Mouse (Mus musculus): ENCODE results near the gene Plpp7.
A peak's percentile ranks its signal among the peaks of the same experiment; 100 is the strongest.

Gene Plpp7

DNA sequence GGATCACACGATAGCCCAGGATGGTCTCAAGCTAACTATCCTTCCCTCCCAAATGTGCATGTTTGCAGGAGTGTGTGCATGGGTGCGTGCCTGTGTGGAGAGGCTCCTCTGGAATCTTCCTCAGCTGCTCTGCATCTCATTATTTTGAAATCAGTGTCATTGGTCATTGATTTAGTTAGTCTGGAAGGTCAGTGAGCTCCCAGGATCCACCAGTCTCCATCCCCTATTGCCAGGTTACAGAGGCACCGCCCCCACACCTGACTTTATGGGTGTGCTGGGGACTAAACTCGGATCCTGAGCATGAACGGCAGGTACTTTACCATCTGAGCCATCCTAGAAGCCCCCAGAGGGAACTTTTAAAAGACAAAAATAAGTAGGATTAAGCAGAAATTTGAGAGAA lies 7.6 kb downstream of the Plpp7 start:
- DNase-seq (ENCODE audit: inconsistent ontology term), result no peak

DNA sequence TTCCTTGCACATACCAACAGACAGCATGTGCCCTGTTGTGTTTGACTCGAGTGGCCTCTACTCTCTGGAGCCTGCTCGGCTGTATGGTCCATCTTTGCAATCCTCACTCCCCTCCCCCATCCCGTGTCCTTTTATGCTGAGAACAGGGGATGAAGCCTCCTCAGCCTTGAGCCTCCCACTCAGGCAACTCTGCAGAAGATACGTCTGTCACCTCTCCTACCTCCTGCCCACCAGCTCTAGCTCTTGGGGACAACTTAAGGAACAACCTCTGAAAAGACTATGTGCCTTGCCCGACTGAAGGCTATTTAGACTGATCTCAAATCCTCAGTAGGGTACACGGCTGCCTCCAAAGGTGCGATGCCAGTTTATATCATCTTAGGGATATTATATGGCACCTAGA lies 8.2 kb downstream of the Plpp7 start:
- no peak for DNase-seq (ENCODE audit: inconsistent ontology term)

DNA sequence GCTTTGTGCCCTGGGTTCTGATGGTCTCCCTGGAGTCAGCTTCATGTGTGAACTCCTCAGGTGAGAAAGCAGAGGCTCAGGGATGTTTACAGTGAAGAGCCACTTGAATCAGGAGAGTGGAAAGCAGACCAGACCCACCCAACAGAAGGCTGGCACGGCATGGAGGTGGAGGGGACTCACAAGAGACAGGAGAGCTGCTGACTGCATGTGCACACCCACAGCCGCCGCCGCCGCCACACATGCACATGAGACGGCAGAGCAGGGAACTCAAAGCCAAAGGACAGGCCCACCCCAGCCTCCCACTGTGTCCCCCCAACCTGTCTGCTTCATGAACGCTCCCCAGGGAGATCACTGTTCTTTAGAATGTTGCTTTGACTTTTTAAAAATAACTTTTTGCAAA lies 8.8 kb downstream of the Plpp7 start:
- DNase-seq (ENCODE audit: inconsistent ontology term), result no peak

DNA sequence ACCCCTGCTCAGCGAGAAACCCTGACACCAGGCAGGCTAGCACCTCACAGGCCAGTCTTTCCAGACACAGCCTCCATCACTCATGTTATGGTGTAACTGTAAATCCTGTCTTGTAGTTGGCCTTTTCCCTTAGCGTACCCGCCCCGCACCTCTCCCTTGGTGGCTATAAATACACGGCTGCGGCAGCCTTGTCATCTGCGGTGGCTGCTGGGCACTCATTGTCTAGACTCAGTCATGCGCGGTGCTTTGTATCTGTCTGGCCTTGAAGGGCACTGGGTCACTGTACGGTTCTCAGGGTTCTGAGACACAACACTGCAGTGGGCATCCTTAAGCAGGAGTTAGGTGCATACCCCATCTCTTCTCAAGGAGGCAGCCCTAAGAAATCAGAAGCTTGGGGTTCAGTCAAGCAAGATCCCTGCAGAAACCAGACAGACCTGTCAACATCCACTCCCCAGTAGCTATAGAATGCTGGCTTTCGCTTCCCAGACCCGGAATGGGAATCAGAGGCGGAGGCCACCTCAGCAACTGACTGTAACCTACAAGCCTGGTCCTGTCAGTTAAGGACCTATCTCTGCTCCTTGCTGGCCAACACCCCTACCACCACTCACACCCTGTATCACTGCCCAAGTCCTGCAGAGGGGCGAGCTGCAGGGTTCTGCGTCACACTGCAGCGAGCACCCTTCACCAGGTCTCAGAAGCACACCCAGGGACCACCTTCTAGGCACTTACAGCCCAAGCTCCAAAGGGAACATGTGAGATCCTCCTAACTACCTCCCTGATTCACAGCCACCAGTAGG lies 10.0 kb downstream of the Plpp7 start:
- peak; percentile 79 for DNase-seq (ENCODE audit: inconsistent ontology term)

DNA sequence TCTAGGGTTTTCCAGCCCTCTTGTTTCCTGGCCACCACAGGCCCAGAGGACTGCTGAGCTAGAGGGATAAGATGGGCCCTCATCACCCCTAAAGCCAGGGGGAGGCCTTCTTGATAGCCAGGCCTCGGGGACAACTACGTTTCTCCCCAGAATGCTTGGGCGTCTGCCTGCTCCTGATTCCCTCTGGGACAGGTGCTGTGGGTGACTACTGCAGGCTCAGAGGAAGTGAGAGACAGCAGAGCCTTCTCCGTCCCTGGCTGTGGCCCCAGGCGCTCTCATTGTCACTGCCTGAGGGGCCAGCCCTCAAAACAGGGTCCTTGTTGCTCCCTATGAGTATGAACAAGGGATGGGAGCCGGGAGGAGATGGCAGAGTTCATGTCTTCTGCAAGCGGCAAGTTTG lies 10.6 kb downstream of the Plpp7 start:
- DNase-seq (ENCODE audit: inconsistent ontology term), result no peak

DNA sequence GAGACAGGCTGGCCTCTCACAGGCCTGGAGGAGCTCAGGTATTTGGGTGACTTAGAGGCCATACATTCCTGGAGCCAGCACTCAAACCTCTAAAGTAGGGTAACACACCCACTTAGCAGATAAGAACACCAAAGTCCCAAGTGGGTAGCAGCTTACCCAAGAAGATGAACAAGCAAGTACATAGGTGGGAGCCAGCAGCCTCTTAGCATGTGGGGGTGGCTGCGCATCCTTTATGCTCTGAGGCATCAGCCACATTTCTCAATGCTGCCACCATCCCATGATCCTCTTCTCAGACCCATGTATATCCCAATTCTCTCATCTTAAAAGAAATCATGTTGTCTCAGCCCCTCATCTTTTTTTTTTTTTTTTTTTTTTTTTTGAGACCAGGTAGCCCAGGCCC lies 15.9 kb downstream of the Plpp7 start:
- no peak for DNase-seq (ENCODE audit: inconsistent ontology term)

DNA sequence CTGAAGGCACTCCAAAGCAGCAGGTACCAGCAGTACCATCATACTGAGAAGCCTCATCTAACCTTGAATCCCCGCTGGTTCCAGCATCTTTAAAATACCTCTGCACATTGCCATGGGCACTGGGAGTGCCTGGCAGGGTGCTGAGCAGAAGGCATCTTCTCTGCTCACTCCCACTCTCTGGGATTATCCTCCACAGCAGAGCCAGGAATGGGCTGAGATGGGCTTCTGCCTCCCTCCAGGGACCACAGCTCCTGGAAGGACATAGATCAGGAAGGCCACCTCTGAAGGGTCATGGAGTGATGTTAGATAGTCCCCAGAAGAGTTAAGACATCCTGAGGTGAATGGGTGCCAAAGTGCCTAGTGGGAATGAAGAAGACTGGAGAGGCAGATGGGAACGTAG lies 17.2 kb downstream of the Plpp7 start:
- no peak for DNase-seq (ENCODE audit: inconsistent ontology term)

DNA sequence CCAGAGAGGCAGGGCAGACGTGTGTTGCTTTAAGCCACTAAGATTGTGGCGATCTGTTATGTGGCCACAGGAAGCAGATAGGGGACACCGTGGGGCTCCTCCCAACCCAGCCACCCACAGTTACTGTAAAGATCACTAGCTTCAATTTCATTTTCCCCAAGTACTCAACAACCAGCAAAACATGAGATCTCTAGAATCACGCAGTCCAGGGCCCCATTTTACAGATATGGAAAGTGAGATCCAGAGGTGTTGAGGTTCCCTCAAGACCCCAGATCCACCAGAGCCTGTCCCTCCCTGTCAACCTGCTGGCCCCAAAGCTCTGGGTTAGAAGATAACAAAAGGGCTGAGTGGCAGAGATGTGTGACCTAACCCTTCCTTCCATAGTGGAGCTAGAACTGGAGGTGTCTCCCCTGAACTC lies 20.5 kb downstream of the Plpp7 start:
- no peak for DNase-seq (ENCODE audit: inconsistent ontology term)

DNA sequence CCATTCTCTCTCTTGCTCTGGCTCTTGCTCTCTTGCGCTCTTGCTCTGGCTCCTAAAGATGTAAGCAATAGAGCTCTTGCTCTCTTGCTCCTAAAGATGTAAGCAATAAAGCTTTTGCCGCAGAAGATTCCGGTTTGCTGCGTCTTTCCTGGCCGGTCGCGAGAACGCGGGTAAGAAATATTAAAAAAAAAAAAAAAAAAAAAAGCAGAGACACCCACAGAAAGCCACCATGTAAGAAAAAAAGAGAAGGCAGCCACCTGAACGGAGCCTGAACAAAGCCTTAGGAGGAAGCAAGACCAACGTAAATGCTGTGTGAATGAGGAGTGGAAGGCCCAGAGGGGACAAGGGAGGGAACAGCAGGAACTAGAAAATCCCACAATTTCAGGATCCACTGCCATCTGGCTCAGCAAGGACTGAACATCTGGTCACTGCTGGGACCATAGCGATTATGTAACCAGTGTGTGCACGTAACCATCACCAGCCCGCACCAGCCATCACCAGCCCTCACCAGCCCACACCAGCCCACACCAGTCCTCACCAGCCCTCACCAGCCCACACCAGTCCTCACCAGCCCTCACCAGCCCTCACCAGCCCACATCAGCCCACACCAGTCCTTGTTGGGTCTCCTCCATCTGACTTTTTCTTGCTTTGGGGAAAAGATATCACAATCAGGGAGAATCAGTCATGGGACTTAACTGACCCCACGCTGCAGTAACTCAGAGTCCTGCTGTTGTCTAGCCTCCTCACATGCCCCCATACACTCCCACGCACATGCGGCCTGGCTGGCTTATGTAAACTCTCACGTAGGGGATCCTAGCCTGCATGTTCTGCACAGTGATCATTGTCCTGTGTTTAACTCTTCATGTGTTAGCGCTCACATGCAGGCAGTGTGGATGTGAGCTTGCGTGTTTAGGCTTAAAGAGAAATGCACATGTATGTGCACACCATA lies 24.7 kb downstream of the Plpp7 start:
- no peak for DNase-seq (ENCODE audit: inconsistent ontology term)

DNA sequence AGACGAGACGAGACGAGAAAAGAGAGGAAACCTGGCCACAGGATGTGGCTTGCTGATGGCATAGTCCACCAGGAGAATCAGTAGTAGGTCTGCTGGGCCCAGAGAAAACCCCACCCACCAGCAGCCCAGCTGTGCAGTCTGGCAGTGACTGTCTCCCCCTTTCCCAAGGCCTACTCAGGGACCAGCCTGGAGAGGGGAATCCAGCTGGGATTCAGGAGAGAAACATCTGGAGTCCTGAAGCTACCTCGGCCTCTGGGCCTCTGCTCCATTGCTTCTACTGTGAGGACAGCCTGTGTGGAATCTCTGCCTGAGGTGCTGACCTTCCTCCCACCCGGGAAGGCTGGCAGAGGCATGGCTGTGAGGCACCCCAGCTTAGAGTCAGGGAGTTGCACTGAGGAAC lies 25.8 kb downstream of the Plpp7 start:
- DNase-seq (ENCODE audit: inconsistent ontology term), result no peak

DNA sequence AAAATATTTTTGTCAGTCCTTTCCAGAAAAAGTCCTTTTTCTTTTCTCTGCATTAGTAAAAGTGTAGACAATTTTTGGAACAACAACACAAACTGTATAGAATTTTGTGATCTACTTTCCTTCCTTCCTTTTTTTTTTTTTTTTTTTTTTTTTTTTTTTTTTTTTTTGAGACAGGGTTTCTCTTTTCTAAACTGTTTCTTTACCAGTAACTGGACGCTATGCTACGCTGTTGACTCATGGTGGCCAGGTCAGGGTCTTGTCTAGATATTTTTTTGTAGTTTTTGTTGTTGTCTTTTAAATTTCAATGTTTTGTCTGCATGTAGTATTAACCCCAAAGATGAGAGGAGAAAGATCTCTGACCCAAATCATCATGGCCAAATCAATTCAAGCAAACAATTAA lies 26.5 kb downstream of the Plpp7 start:
- DNase-seq (ENCODE audit: inconsistent ontology term), result no peak

DNA sequence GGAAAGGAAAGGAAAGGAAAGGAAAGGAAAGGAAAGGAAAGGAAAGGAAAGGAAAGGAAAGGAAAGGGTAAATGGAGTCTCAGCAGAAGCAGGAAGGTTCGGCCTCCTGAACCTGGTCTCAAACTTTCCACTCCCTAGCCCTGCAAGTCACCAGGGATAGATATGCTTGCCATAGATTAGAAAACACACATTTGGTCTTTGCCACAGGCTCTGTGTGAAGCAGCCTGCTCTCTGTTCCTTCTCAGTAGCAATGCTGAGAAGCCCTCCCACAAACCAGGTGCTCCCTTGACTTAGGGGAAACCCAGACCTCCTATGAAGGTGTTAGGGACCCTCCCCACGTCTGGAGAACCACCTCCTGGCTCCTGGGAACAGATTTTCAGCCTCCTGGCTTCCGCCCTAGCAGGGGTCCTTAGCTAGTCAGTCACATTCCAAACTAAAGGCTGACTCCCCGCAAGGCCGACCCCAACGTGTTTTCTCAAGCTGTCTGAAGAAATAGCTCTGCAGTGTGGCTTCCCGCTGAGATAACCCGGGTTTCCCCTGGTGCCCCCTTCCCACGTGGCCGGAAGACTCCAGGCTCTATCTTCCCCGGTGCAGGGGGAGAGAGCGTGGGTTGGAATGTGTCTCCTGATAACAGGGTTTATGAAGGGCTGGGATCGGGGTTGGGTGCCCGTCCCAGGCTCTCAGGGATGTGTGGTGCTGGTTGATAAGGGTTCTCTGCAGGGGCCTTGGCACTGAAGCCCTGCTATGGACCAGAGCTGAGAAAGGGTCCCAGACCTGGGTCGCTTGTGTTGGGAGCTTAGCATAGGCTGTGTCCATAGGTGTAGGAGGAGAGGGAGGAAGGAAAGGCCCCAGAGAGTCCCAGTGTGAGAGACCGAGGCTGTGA lies 32.6 kb downstream of the Plpp7 start:
- no peak for DNase-seq (ENCODE audit: inconsistent ontology term)

DNA sequence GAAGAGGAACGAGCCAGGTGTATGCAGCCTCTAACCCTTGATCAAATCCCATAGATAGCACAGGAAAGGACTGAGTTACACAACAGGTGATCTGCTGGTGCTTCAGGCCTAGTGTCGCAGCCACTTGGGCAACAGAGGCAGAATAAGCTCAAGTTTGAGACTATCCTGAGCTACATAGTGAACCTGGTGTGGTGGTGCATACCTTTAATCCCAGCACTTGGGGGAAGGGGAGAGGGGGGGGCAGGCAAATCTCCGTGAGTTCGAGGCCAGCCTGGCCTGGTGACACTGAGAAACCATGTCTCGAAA lies 33.2 kb downstream of the Plpp7 start:
- DNase-seq (ENCODE audit: inconsistent ontology term), result no peak

DNA sequence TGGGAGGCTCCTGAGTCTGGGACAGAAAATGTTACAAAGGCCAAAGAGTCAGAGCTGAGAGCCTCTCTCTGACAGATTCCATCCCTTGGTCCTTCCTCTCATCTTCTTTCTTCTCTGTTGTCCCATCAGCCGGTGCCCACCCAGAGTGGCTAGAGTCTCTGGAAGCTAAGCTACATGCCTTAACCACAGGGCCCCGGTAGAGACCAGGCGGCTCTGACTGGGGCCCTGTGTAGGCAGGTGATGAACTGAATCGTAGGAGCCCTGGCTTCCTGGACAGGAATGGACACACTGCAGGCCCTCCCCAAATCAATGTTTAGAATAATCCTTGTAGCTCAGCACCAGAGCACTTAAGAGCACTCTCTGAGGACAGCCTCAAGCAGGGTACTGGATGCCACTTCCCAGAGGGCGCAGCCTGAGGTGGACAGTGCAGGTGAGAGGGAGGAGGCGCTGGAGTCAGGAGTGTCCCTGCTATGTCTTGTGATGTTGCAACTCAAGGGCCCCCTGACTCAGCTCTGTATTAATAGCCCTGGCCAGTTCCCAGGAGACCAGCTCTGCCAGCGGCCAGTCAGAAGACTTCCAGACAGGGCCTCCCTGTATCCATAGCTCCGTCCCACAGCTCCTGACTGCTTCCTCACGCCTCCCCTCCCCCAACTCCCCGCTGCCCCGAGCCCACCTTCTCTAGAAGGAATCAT lies 34.2 kb downstream of the Plpp7 start:
- DNase-seq (ENCODE audit: inconsistent ontology term), result no peak

DNA sequence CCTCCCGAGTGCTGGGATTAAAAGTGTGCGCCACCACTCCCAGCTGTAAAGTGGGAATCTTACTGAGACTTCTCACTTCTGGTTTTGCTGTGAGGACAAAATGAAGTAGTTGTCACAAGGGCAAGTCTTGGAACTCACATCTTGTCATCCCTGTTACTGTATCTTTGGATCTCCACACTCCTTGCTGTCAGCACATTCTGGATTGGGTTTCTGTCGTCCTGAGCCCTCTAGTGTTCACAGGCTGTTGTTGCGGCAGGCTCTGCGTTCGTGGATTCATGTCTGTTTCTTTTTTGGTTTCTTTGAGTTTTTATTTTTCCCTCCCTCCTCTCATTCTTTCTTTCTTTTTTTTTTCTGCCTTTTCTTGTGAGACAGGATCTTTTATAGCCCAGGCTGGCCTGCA lies 35.1 kb downstream of the Plpp7 start:
- no peak for DNase-seq (ENCODE audit: inconsistent ontology term)

DNA sequence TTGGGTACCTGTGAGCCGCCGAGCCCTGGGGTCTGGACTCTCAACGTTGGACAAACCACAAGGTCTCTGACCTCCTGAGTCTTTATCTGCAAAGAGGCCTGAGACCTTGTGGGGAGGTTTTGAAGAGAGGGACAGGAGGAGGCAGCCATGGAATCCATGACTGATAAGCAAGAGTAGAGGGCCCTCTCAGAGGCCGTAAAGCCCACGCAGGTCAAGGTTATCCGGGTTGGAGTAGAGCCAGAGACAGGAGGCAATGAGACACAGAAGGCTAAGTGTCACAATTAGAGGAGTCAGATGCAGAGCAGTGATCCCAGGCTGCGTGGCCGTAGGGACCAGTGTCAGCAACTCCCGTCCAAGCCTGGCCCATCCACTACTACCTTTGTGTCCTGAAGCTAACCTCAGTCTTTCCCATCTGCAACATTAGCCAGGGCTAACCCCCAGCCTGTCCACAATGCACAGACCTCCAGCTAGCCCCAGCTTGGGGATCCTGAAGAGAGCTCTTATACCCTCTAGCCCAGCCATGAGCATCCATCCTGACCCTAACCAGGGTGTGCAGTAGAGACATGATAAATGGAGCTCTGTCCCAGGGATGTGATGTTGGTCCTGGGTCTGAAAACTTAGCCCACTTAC lies 36.0 kb downstream of the Plpp7 start:
- DNase-seq (ENCODE audit: inconsistent ontology term), result no peak

DNA sequence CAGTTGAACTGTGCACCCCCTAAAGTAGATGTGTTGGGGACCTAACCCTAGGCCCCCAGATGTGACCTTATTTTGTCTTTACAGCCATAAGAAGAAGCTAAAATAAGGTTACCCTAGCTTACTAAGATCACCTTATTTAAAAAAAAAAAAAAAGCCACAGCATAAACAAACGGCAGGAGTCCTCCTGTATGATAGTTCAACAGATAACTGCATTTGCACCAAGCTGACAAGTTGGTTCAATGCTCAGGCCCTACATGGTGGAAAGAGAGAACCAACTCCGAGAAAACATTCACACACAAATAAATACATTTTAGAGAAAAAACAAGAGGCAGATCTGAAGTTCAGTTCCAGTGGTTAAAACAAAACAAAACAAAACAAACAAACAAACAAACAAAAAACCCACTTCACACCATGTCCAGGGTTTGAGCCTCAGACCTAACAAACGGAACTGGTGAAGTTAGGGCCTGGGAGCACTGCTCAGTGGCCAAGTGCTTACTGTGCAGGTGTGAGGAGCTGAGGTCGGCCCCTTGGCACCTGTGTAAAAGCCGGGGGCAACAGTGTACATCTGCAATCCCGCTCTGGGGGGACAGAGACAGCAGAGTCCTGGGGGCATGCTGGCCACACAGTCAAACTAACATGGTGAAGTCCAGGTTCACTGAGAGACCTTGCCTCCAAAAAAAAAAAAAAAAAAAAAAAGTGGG lies 36.7 kb downstream of the Plpp7 start:
- no peak for DNase-seq (ENCODE audit: inconsistent ontology term)

DNA sequence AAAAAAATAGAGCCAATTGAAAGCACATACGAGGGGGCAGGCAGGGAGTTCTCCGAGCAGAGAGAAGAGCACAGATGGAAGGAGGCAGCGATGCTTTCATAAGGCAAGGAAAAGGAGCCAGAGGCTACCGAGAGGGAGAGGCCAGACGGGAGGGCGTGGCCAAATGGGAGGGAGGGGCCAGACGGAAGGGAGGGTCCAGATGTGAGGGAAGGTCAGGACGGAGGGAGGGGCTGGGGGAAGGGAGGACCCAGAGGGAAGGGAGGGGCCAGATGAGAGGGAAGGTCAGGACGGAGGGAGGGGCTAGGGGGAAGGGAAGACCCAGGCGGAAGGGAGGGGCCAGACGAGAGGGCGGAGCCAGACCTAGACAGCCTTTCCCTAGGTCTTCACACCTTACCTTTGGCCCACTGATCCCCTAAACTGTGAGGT lies 37.3 kb downstream of the Plpp7 start:
- peak; percentile 72 for DNase-seq (ENCODE audit: inconsistent ontology term)

DNA sequence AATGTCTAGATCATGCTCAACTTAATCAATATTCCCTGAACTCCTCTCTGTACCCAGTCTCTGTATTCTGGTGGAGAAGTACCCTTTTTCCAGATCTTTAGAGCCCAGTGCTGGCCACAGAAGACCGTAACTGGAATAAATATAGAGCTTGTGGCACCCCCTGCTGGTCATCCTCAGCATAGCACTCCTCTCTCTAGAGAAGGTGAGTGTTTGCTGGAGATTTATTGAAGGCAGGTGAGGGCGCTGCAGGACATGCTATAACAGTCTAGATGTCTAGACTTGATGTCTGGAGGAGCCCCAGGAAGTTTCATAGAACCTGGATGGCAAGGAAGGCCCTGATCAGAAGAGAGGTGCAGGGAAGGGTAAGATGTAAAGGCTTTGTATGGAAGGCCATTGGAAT lies 38.7 kb downstream of the Plpp7 start:
- DNase-seq (ENCODE audit: inconsistent ontology term), result peak; percentile 73

DNA sequence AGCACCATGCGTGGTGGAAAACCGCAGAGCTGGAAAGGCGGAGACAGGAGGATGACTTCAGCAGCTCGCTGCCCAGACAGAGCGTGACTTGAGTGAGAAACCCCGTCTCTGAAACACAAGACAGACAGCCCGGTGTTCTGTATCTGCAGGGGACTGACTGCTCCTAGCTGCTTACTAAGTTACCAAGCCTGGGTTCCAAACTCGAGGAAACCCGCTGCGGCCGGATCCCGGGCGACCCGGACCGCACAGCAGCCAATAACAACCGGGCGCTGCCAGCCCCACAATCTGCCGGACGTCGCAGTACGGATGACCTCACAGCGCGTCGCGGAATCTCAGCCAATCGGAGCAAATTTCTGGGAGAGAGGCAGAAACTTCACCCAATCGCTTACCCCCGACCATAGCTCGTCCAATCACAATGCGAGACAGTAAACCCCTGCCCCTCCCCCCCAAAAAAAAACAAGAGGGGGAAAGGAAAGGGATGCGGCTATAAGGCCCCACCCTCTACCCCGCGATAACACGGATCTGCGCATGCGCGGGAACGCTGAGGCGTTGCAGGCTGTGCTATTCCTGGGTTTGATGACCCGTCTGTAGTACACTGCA lies 42.4 kb downstream of the Plpp7 start:
- DNase-seq (ENCODE audit: inconsistent ontology term), result peak; percentile 100
